Mouse (Mus musculus): ENCODE measurements around the gene Adarb1. TPM values are rescaled to one million over a fixed set of nuclear protein-coding genes. Genes with fewer than 3 reads are reported as not detected.

Adarb1 gene
- polyA plus RNA-seq, 1 experiment from 2014 or later = 6.3 TPM

GRCm38 (mm10) chr10:77272980-77273730 is 144.9 kb downstream of the Adarb1 start:
- Histone ChIP-seq H3K4me1 (replicated peaks; ENCODE audit: control insufficient read depth, insufficient read depth, low read length) (no peaks in the 10 kb centered on the region), H3K4me2 (replicated peaks; ENCODE audit: low read depth, low read length) (no peak overlapping the region), H3K36me3 (ENCODE audit: control insufficient read depth, insufficient read depth, low read length) (peaks cover 6% of the 10 kb centered on the region), H3K4me3 (ENCODE audit: low read depth, low read length) (no peak overlapping the region), H3K27me3 (ENCODE audit: control insufficient read depth, insufficient read depth, low read length) (no peaks in the 10 kb centered on the region), H3K27ac (ENCODE audit: low read depth, low read length) (no peak overlapping the region), H3K9me3 (ENCODE audit: control insufficient read depth, low read length) (no peaks in the 10 kb centered on the region), H3K9ac (ENCODE audit: low read depth, low read length) (no peak overlapping the region)
- no peak for DNase-seq (ENCODE audit: low spot score)
- 60% methylated on average over 11 of the region's 11 CpGs for WGBS
- ATAC-seq (ENCODE audit: low FRiP score) = no peak

- WGBS = 89% methylated on average over 7 of the region's 7 CpGs
- no peaks in the 10 kb centered on the region for H3K27me3 ChIP-seq (ENCODE audit: control insufficient read depth, insufficient read depth, low read length)
Observed at GRCm38 (mm10) chr10:77269129-77269528, 148.9 kb downstream of the Adarb1 start.

GRCm38 (mm10) chr10:77267027-77267426 is 151.0 kb downstream of the Adarb1 start:
- ATAC-seq (ENCODE audit: low FRiP score) = no peak
- H3K36me3 ChIP-seq (ENCODE audit: control insufficient read depth, insufficient read depth, low read length) = peaks cover 10% of the 10 kb centered on the region
- H3K4me1 ChIP-seq (replicated peaks; ENCODE audit: control insufficient read depth, insufficient read depth, low read length) = no peaks in the 10 kb centered on the region
- H3K9me3 ChIP-seq (ENCODE audit: control insufficient read depth, low read length) = no peaks in the 10 kb centered on the region
- H3K27me3 ChIP-seq (ENCODE audit: control insufficient read depth, insufficient read depth, low read length) = no peaks in the 10 kb centered on the region
- DNase-seq (ENCODE audit: low spot score) = no peak
- no peak overlapping the region for H3K9ac ChIP-seq (ENCODE audit: low read depth, low read length)
- WGBS = 90% methylated on average over 14 of the region's 14 CpGs
- H3K27ac ChIP-seq (ENCODE audit: low read depth, low read length) = no peak overlapping the region
- no peak overlapping the region for H3K4me3 ChIP-seq (ENCODE audit: low read depth, low read length)
- H3K4me2 ChIP-seq (replicated peaks; ENCODE audit: low read depth, low read length) = no peak overlapping the region

More at GRCm38 (mm10) chr10:77269129-77269528, 148.9 kb downstream of the Adarb1 start:
- ATAC-seq (ENCODE audit: low FRiP score) (no peak), DNase-seq (ENCODE audit: low spot score) (no peak)
- Histone ChIP-seq H3K4me2 (replicated peaks; ENCODE audit: low read depth, low read length) (no peak overlapping the region), H3K4me1 (replicated peaks; ENCODE audit: control insufficient read depth, insufficient read depth, low read length) (no peaks in the 10 kb centered on the region), H3K9me3 (ENCODE audit: control insufficient read depth, low read length) (no peaks in the 10 kb centered on the region), H3K9ac (ENCODE audit: low read depth, low read length) (no peak overlapping the region), H3K27ac (ENCODE audit: low read depth, low read length) (no peak overlapping the region), H3K4me3 (ENCODE audit: low read depth, low read length) (no peak overlapping the region), H3K36me3 (ENCODE audit: control insufficient read depth, insufficient read depth, low read length) (peaks cover 10% of the 10 kb centered on the region)

GRCm38 (mm10) chr10:77266281-77266680 is 151.8 kb downstream of the Adarb1 start:
- H3K27ac ChIP-seq (ENCODE audit: low read depth, low read length) = no peak overlapping the region
- no peak overlapping the region for H3K9ac ChIP-seq (ENCODE audit: low read depth, low read length)
- DNase-seq (ENCODE audit: low spot score) = no peak
- ATAC-seq (ENCODE audit: low FRiP score) = no peak
- no peaks in the 10 kb centered on the region for H3K27me3 ChIP-seq (ENCODE audit: control insufficient read depth, insufficient read depth, low read length)
- no peaks in the 10 kb centered on the region for H3K4me1 ChIP-seq (replicated peaks; ENCODE audit: control insufficient read depth, insufficient read depth, low read length)
- no peak overlapping the region for H3K4me3 ChIP-seq (ENCODE audit: low read depth, low read length)
- WGBS = 66% methylated on average over 8 of the region's 8 CpGs
- peaks cover 10% of the 10 kb centered on the region for H3K36me3 ChIP-seq (ENCODE audit: control insufficient read depth, insufficient read depth, low read length)
- no peaks in the 10 kb centered on the region for H3K9me3 ChIP-seq (ENCODE audit: control insufficient read depth, low read length)
- H3K4me2 ChIP-seq (replicated peaks; ENCODE audit: low read depth, low read length) = no peak overlapping the region

- WGBS = 87% methylated on average over 17 of the region's 17 CpGs
- Histone ChIP-seq H3K4me3 (ENCODE audit: low read depth, low read length) (peak overlapping the region; percentile 91), H3K4me1 (replicated peaks; ENCODE audit: control insufficient read depth, insufficient read depth, low read length) (0 out of 2 replicates have a peak, but pooled peaks cover 3% of the 10 kb centered on the region), H3K27me3 (ENCODE audit: control insufficient read depth, insufficient read depth, low read length) (no peaks in the 10 kb centered on the region), H3K36me3 (ENCODE audit: control insufficient read depth, insufficient read depth, low read length) (no peaks in the 10 kb centered on the region), H3K27ac (ENCODE audit: low read depth, low read length) (no peak overlapping the region), H3K9me3 (ENCODE audit: control insufficient read depth, low read length) (no peaks in the 10 kb centered on the region), H3K9ac (ENCODE audit: low read depth, low read length) (no peak overlapping the region; the same call in 1 of the 2 replicates), H3K4me2 (replicated peaks; ENCODE audit: low read depth, low read length) (peak overlapping the region; percentile 78)
- no peak for ATAC-seq (ENCODE audit: low FRiP score)
- DNase-seq (ENCODE audit: low spot score) = no peak
Observed at GRCm38 (mm10) chr10:77260166-77260875, 157.7 kb downstream of the Adarb1 start.

- ATAC-seq (ENCODE audit: low FRiP score) (peak; percentile 98), DNase-seq (ENCODE audit: low spot score) (peak; percentile 99)
- Histone ChIP-seq H3K9me3 (ENCODE audit: control insufficient read depth, low read length) (no peaks in the 10 kb centered on the region), H3K4me3 (ENCODE audit: low read depth, low read length) (peak within 1 kb of the TSS; percentile 91), H3K36me3 (ENCODE audit: control insufficient read depth, insufficient read depth, low read length) (no peaks in the 10 kb centered on the region), H3K4me1 (replicated peaks; ENCODE audit: control insufficient read depth, insufficient read depth, low read length) (0 out of 2 replicates have a peak, but pooled peaks cover 3% of the 10 kb centered on the region), H3K9ac (ENCODE audit: low read depth, low read length) (peak within 1 kb of the TSS; percentile 82), H3K27me3 (ENCODE audit: control insufficient read depth, insufficient read depth, low read length) (no peaks in the 10 kb centered on the region), H3K27ac (ENCODE audit: low read depth, low read length) (peak within 1 kb of the TSS; percentile 86), H3K4me2 (replicated peaks; ENCODE audit: low read depth, low read length) (peak within 1 kb of the TSS; percentile 78)
- WGBS = under 1% methylated on average over 80 of the region's 81 CpGs
Observed at GRCm38 (mm10) chr10:77258704-77259621, 159.1 kb downstream of the Adarb1 start, which contains the start of gene Pofut2. TSS of gene Pofut2 (plus strand) at chr10:77259218.

- Histone ChIP-seq H3K9me3 (ENCODE audit: control insufficient read depth, low read length) (no peaks in the 10 kb centered on the region), H3K36me3 (ENCODE audit: control insufficient read depth, insufficient read depth, low read length) (no peaks in the 10 kb centered on the region), H3K27ac (ENCODE audit: low read depth, low read length) (no peak overlapping the region), H3K4me2 (replicated peaks; ENCODE audit: low read depth, low read length) (peak overlapping the region; percentile 78), H3K9ac (ENCODE audit: low read depth, low read length) (no peak overlapping the region; the same call in 1 of the 2 replicates), H3K4me1 (replicated peaks; ENCODE audit: control insufficient read depth, insufficient read depth, low read length) (0 out of 2 replicates have a peak, but pooled peaks cover 3% of the 10 kb centered on the region), H3K4me3 (ENCODE audit: low read depth, low read length) (no peak overlapping the region), H3K27me3 (ENCODE audit: control insufficient read depth, insufficient read depth, low read length) (no peaks in the 10 kb centered on the region)
- DNase-seq (ENCODE audit: low spot score) (no peak), ATAC-seq (ENCODE audit: low FRiP score) (no peak)
- 59% methylated on average over 4 of the region's 4 CpGs for WGBS
Observed at GRCm38 (mm10) chr10:77258041-77258590, 160.0 kb downstream of the Adarb1 start.

- H3K4me1 ChIP-seq (replicated peaks; ENCODE audit: control insufficient read depth, insufficient read depth, low read length) = peaks cover 3% of the 10 kb centered on the region; the same call in 1 of the 2 replicates
Observed at GRCm38 (mm10) chr10:77255676-77256075, 162.4 kb downstream of the Adarb1 start.

More at GRCm38 (mm10) chr10:77255676-77256075, 162.4 kb downstream of the Adarb1 start:
- Histone ChIP-seq H3K9me3 (ENCODE audit: control insufficient read depth, low read length) (no peaks in the 10 kb centered on the region), H3K27me3 (ENCODE audit: control insufficient read depth, insufficient read depth, low read length) (no peaks in the 10 kb centered on the region), H3K4me3 (ENCODE audit: low read depth, low read length) (no peak overlapping the region), H3K4me2 (replicated peaks; ENCODE audit: low read depth, low read length) (no peak overlapping the region), H3K9ac (ENCODE audit: low read depth, low read length) (no peak overlapping the region), H3K36me3 (ENCODE audit: control insufficient read depth, insufficient read depth, low read length) (no peaks in the 10 kb centered on the region), H3K27ac (ENCODE audit: low read depth, low read length) (no peak overlapping the region)
- WGBS = 84% methylated on average over 3 of the region's 3 CpGs
- ATAC-seq (ENCODE audit: low FRiP score) (no peak), DNase-seq (ENCODE audit: low spot score) (no peak)

Data from hindbrain, embryonic 11.5 days (tissue).